Mouse (Mus musculus): ENCODE data around the gene Gm11487. TPM values are rescaled to one million over a fixed set of nuclear protein-coding genes. Genes with fewer than 3 reads are reported as not detected.
"Not testable (repeated sequence)": the region's sequence is repeated elsewhere in the genome, so short reads cannot be mapped to it uniquely, and the experiment has no call there.

Gm11487 gene
- not detected in 2 replicates for total RNA-seq (2014; fragmentation: Nextera tagmentation)
- total RNA-seq (2017) = not detected in 2 replicates

DNA sequence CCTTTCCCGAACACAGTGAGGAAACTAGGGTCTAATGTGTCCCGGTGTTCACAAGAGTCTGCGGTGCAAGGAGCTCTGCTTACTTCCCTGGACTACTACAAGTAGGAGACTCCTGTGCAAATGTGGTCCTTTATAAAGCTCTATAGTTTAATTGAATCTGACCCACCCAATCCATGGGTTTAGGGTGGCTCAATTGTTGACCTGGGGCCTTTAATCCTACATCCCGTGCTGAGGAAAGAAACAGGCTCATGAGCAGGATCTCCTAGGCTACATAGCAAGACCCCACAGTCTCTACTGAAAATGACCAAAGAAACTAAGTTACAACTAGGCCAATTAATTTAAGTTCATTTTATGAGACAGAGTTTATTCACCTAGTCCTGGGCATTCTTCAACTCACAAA, at the start of gene Gm11487:
TSS of gene Gm11487 (minus strand) at position 101 of the 400 bp plus-strand sequence.
- ATAC-seq (replicated peaks; ENCODE audit: low FRiP score, low TSS enrichment, poor library complexity, severe bottlenecking) = not testable (repeated sequence)

DNA sequence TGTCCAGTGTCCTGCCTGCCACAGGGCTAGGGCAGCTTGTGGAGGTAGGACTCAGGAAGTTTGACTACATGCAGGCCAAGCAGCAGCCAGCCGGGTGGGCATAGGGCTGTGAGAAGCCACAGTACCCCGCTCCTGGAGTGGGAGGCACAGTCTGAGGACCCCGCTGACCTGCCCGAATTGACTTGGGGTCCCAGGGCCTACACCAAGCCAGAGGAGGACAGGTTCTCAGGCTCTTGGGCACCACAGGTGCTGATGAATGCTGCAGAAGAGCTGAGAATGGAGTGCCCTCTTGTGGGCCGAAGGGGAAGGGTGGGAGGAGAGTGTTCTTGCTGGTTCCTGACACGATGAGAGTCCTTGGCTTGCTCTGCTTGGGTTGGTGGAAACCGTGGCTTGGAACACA, 39.8 kb upstream of the Gm11487 start:
- no peak for ATAC-seq (replicated peaks; ENCODE audit: low FRiP score, low TSS enrichment, poor library complexity, severe bottlenecking)

GRCm38 (mm10) chr4:73442568-73442967, 37.7 kb upstream of the Gm11487 start:
- ATAC-seq (replicated peaks; ENCODE audit: low FRiP score, low TSS enrichment, poor library complexity, severe bottlenecking) = no peak

DNA sequence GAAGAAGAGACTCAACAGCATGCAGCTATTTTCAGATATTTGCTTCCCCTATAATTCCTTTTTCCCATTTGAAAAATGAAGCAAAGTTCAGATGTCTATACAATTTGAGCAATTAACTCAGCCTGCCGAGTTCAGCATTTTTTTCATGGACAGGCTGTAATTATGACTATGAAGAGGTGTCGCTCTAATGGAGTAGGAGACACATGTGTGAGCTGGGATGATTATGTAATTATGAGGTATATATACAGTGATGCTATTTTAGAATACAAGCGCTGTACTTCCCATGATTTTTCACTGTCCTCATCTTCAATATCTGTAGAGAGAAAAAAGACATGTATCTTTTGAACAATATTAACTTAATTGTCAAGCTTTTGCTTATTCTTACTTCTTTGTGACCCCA, 21.0 kb upstream of the Gm11487 start:
- no peak for ATAC-seq (replicated peaks; ENCODE audit: low FRiP score, low TSS enrichment, poor library complexity, severe bottlenecking)

DNA sequence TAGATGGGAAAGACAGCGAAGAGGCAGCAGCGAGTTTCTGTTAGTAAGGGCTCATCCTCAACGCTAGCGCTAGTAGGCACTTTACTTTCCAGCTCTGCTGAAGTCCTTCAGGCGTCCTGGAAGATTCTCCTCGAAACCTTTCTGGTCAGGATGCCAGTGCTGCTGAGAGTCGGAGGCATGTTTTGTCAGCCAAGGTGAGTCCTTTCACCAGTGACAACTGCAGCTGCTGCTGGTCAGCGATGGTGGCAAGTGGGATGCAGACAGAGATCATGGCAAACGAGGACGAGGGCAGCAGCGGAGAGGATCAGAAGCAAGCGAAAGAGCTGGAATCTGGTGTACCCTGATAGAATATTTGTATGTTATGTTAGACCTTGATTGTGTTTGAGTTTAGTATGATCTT, 18.2 kb upstream of the Gm11487 start:
- no peak for ATAC-seq (replicated peaks; ENCODE audit: low FRiP score, low TSS enrichment, poor library complexity, severe bottlenecking)

DNA sequence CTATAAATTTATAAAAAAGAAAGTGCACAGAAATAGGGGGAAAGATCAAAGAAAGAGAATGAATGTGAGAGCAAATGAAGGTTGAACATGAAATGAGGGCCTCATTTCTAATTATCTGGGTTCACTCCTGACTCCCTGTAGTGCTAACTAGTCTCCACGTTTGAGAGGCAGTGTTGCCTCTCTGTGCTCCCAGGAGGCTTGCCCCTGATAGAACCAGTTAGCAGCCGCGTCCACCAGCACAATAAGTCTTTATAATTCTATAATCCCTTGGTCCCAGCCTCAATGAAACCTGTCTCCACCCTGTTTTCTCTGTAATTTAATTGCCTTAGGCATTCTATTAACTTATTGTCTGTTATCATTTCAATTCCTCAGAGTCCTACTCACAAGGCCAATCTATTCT, 38.3 kb downstream of the Gm11487 start:
- no peak for ATAC-seq (replicated peaks; ENCODE audit: low FRiP score, low TSS enrichment, poor library complexity, severe bottlenecking)

Other genes starting within 250 kb of the Gm11487 start
- not detected in 2 replicates for gene Gm11238, start 202.8 kb upstream of the Gm11487 start, total RNA-seq (2014; fragmentation: Nextera tagmentation)
- not detected in 2 replicates for gene Gm11238, start 202.8 kb upstream of the Gm11487 start, total RNA-seq (2017)
- not detected in 2 replicates for gene Gm11237, start 217.9 kb upstream of the Gm11487 start, total RNA-seq (2014; fragmentation: Nextera tagmentation)
- not detected in 2 replicates for gene Gm11237, start 217.9 kb upstream of the Gm11487 start, total RNA-seq (2017)
- gene Gm11236, start 233.0 kb upstream of the Gm11487 start, total RNA-seq (2014; fragmentation: Nextera tagmentation) = not detected in 2 replicates
- not detected in 2 replicates for gene Gm11236, start 233.0 kb upstream of the Gm11487 start, total RNA-seq (2017)